Mouse (Mus musculus) liver, adult 2 months (tissue): ENCODE measurements around the gene Fto. TPM values are rescaled to one million over a fixed set of nuclear protein-coding genes. Genes with fewer than 3 reads are reported as not detected.

ENCODE experiments used
- DNase-seq: peaks from one replicate; pipeline ENCODE4 v3.0.0-alpha.2; 2011; ENCODE audit warnings: low read depth, low spot score; ENCODE audit errors: extremely low read depth
- H3K27ac ChIP-seq: fragments of 200-500 bp; replicated peaks from 2 replicates; pipeline ENCODE4 v1.5.1; 2012; ENCODE audit warnings: low read depth, mild to moderate bottlenecking, control low read depth, inconsistent platforms, low read length; ENCODE audit not compliant: insufficient read depth
- H3K27me3 ChIP-seq: fragments of 200-500 bp; 2 replicates; pipeline ENCODE4 v1.6.1; 2012; ENCODE audit warnings: mild to moderate bottlenecking, moderate library complexity, low read length, inconsistent platforms; ENCODE audit not compliant: control insufficient read depth, insufficient read depth
- H3K36me3 ChIP-seq: fragments of 200-500 bp; 2 replicates; pipeline ENCODE4 v1.6.1; 2012; ENCODE audit warnings: low read length, inconsistent platforms; ENCODE audit not compliant: control insufficient read depth, insufficient read depth
- H3K4me1 ChIP-seq: fragments of 200-500 bp; 2 replicates; pipeline ENCODE4 v1.6.1; 2011; ENCODE audit warnings: low read length; ENCODE audit not compliant: control insufficient read depth, insufficient read depth
- H3K4me3 ChIP-seq: fragments of 200-500 bp; 2 replicates; pipeline ENCODE4 v1.5.1; 2011; ENCODE audit warnings: low read depth, mild to moderate bottlenecking, control low read depth, low read length, moderate library complexity; ENCODE audit not compliant: insufficient read depth
- H3K79me2 ChIP-seq: fragments of 200-500 bp; 2 replicates; pipeline ENCODE4 v1.6.1; 2012; ENCODE audit warnings: inconsistent platforms, mild to moderate bottlenecking, low read length, moderate library complexity; ENCODE audit not compliant: control insufficient read depth, insufficient read depth
- H3K9ac ChIP-seq: fragments of 200-500 bp; 2 replicates; pipeline ENCODE4 v1.6.1; 2012; ENCODE audit warnings: low read depth, mild to moderate bottlenecking, control low read depth, inconsistent platforms, low read length
- CTCF ChIP-seq: fragments of 200-500 bp; IDR thresholded peaks from 2 replicates; pipeline ENCODE4 v1.5.1; 2011; ENCODE audit warnings: low read depth, low read length, control low read depth
- POLR2A ChIP-seq: fragments of 200-500 bp; IDR thresholded peaks from 2 replicates; pipeline ENCODE4 v1.6.1; 2011; ENCODE audit warnings: low read length, control low read depth; ENCODE audit not compliant: insufficient read depth; ENCODE audit errors: extremely low read depth
- WGBS: fragments of 180-500 bp; shearing (Covaris S2); methylation state at CpG from one replicate; pipeline ENCODE4 v1.1.7; 2018; 5-methylcytosine and 5-hydroxymethylcytosine counted together
- polyA plus RNA-seq: library from polyadenylated mRNA; depleted of rRNA; stranded (reverse); fragments of >200 nt; gene quantifications from 2 replicates; pipeline ENCODE4 v1.2.3, GENCODE M21; 2012
- total RNA-seq: library from RNA; depleted of rRNA; stranded (reverse); fragments of >200 nt; gene quantifications from 2 replicates; pipeline ENCODE4 v1.2.3, GENCODE M21; 2014

Gene Fto
- total and polyA plus RNA-seq, 2 experiments, result 14.1 to 15.6 TPM

GRCm38 (mm10) chr8:91347146-91347545 is 33.8 kb downstream of the Fto start:
- 79% methylated on average over 10 of the region's 10 CpGs for WGBS
- H3K36me3 ChIP-seq, result no peaks in the 10 kb centered on the region
- DNase-seq, result no peak

DNA sequence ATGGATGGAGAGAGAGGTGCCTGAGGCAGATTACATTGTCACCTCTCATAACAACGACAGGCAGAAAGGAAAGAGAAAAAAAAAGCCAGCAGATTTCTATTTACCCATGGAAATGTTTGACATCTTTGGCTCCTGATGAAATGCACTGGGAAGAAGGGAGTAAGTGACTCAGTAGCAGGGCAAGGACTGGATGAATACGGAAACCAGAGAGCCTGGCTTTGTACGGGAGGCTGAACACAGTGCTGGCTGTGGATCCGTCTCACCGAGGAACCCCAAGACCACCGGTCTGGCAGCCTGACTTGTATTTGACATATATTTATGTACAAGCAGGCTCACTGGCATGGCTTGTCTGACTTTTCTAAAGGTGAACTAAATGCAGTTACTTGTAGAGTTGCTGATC is 34.3 kb downstream of the Fto start:
- no peaks in the 10 kb centered on the region for H3K36me3 ChIP-seq
- H3K27me3 ChIP-seq, result no peaks in the 10 kb centered on the region
- WGBS, result 55% methylated on average over 6 of the region's 6 CpGs
- H3K4me1 ChIP-seq, result no peaks in the 10 kb centered on the region; the same call in 1 of the 2 replicates
- no peak overlapping the region for H3K27ac ChIP-seq
- TF ChIP-seq CTCF (no peak), POLR2A (no peak)
- DNase-seq, result no peak
- no peak overlapping the region for H3K4me3 ChIP-seq
- H3K79me2 ChIP-seq, result peaks cover 37% of the 10 kb centered on the region; the same call in 1 of the 2 replicates
- no peak overlapping the region for H3K9ac ChIP-seq

More at GRCm38 (mm10) chr8:91347146-91347545, 33.8 kb downstream of the Fto start:
- H3K4me1 ChIP-seq, result no peaks in the 10 kb centered on the region; the same call in 1 of the 2 replicates
- no peak overlapping the region for H3K4me3 ChIP-seq
- no peak overlapping the region for H3K27ac ChIP-seq
- TF ChIP-seq POLR2A (no peak), CTCF (no peak)
- H3K79me2 ChIP-seq, result peaks cover 37% of the 10 kb centered on the region; the same call in 1 of the 2 replicates
- H3K27me3 ChIP-seq, result no peaks in the 10 kb centered on the region
- H3K9ac ChIP-seq, result no peak overlapping the region

DNA sequence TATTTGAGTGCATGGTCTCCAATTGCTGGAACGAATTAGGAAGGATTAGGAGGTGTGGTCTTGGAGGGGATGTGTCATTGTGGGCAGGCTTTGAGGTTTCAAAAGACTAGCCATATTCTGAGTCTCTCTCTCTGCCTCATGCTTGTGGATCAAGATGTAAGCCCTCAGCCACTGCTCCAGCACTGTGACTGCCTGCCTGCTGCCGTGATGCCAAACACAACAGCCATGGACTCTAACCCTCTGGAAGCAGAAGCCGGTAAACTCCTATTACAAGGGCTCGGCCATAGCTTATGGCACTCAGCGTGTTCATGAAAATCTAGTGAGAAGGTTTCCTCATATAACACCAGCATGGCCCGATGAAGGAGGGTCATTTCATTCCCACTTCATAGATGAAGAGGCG is 36.5 kb downstream of the Fto start:
- no peak overlapping the region for H3K4me3 ChIP-seq
- 67% methylated on average over 7 of the region's 7 CpGs for whole genome bisulfite sequencing
- no peak overlapping the region for H3K9ac ChIP-seq
- no peaks in the 10 kb centered on the region for H3K27me3 ChIP-seq
- H3K27ac ChIP-seq, result no peak overlapping the region
- TF ChIP-seq POLR2A (no peak), CTCF (no peak)
- no peaks in the 10 kb centered on the region for H3K4me1 ChIP-seq
- peak; percentile 60 for DNase-seq
- no peaks in the 10 kb centered on the region for H3K36me3 ChIP-seq
- peaks cover 32% of the 10 kb centered on the region; the same call in 1 of the 2 replicates for H3K79me2 ChIP-seq

DNA sequence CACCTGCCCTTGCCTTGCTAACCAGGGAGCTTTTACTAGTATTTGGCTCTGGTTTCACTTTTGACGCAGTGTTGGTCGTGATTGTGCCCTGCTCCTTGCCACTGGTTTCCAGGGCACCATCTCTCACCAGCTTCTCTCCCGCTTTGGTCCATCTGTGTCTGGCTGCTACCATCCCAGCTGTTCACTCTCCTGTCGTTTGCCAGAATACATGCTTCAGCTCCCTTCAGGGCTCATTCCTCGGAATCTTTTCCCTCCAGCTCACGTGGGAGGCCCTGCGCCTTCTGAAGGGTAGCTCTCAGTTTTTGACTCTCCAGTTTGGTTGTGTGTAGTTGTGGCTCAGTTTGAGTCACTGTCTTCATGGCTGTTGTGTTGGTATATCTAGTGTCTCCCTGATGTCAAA is 37.3 kb downstream of the Fto start:
- no peak overlapping the region for H3K27ac ChIP-seq
- H3K79me2 ChIP-seq, result peaks cover 32% of the 10 kb centered on the region; the same call in 1 of the 2 replicates
- no peak overlapping the region for H3K4me3 ChIP-seq
- no peaks in the 10 kb centered on the region for H3K4me1 ChIP-seq
- WGBS, result 82% methylated on average over 7 of the region's 7 CpGs
- no peaks in the 10 kb centered on the region for H3K36me3 ChIP-seq
- H3K27me3 ChIP-seq, result no peaks in the 10 kb centered on the region
- TF ChIP-seq POLR2A, result no peak
- TF ChIP-seq CTCF, result no peak
- no peak overlapping the region for H3K9ac ChIP-seq
- no peak for DNase-seq

GRCm38 (mm10) chr8:91352598-91352997 is 39.3 kb downstream of the Fto start:
- DNase-seq, result no peak
- no peaks in the 10 kb centered on the region for H3K36me3 ChIP-seq
- H3K4me3 ChIP-seq, result no peak overlapping the region
- no peak overlapping the region for H3K27ac ChIP-seq
- no peaks in the 10 kb centered on the region for H3K27me3 ChIP-seq
- H3K79me2 ChIP-seq, result peaks cover 37% of the 10 kb centered on the region; the same call in 1 of the 2 replicates
- no peak overlapping the region for H3K9ac ChIP-seq
- WGBS, result 97% methylated on average over 3 of the region's 3 CpGs
- no peak for TF ChIP-seq POLR2A
- TF ChIP-seq CTCF, result no peak
- H3K4me1 ChIP-seq, result peaks cover 2% of the 10 kb centered on the region; the same call in 1 of the 2 replicates

DNA sequence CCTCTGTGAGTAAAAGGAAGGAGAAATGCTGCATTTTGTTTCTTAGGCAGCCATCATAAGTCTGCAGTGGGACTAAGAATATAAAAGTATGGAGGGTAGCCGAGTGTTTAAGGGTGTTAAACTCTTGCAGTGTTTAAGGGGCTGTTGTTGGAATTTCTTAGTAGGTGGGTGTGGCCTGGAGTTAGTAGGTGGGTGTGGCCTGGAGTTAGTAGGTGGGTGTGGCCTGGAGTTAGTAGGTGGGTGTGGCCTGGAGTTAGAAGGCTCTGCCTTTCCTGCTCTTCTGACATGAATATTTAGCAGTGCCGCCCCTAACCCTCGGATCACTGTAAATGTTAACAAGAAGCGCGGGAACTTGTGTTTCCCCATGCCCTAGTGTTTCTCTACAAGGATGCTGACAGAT is 39.7 kb downstream of the Fto start:
- Histone ChIP-seq H3K36me3 (no peaks in the 10 kb centered on the region), H3K9ac (no peak overlapping the region), H3K27me3 (no peaks in the 10 kb centered on the region), H3K27ac (no peak overlapping the region), H3K4me1 (peaks cover 3% of the 10 kb centered on the region; the same call in 1 of the 2 replicates), H3K4me3 (no peak overlapping the region), H3K79me2 (peaks cover 37% of the 10 kb centered on the region; the same call in 1 of the 2 replicates)
- no peak for TF ChIP-seq POLR2A
- TF ChIP-seq CTCF, result no peak
- no peak for DNase-seq
- WGBS, result 88% methylated on average over 5 of the region's 5 CpGs
